Mouse (Mus musculus): ENCODE data around the gene Kcnc4. TPM values are rescaled to one million over a fixed set of nuclear protein-coding genes. Genes with fewer than 3 reads are reported as not detected.

Kcnc4 gene
- polyA plus RNA-seq, 1 experiment from 2014 or later: not detected

DNA sequence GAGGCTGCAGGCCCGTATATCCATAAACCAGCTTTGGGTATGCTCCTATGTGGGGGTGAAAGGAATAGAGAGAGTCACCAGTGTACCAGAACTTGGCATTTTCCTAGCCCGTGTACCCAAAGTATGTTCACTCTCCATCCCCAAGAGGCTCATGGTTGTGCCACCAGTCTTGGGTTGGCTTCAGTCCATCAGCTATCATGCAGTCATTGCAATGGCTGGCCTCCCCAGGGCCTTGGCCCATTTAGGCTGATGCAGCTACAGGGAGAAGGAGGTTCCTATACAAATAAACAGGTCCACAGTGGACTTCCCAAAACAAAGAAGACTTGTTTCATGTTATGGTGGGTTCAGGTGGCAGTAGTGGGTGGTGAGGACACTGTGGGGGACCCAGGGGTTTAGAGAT lies 21.7 kb downstream of the Kcnc4 start:
- no peak overlapping the region for H3K4me3 ChIP-seq (ENCODE audit: inconsistent target)
- 83% methylated on average over 2 of the region's 2 CpGs for WGBS (ENCODE audit: missing documents)
- no peak overlapping the region for H3K27ac ChIP-seq
- no peaks in the 10 kb centered on the region for H3K36me3 ChIP-seq (ENCODE audit: inconsistent target)
- H3K79me2 ChIP-seq (ENCODE audit: inconsistent target): no peaks in the 10 kb centered on the region

DNA sequence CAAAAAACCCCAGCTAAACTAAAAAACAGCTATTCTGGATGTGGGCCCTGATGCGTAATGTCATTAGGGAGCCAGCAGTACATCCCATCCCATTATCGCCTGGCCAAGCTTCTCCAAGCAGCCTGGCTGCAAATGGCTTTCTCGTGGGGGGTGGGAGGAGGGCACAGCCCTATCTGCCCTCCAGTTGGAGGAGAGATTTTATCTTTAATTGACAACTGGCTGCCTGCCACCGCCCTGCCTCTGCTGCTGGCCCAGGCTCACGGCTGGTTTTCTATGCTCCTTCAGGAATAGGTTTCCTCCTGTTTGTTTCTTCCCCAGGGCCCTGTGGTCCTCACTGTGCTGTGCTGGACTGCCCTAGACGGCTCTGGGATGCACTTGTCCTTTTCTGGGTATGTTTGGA lies 22.9 kb downstream of the Kcnc4 start:
- 75% methylated on average over 6 of the region's 6 CpGs for WGBS (ENCODE audit: missing documents)
- no peaks in the 10 kb centered on the region for H3K36me3 ChIP-seq (ENCODE audit: inconsistent target)
- H3K27ac ChIP-seq: no peak overlapping the region
- no peak overlapping the region for H3K4me3 ChIP-seq (ENCODE audit: inconsistent target)
- no peaks in the 10 kb centered on the region for H3K79me2 ChIP-seq (ENCODE audit: inconsistent target)

DNA sequence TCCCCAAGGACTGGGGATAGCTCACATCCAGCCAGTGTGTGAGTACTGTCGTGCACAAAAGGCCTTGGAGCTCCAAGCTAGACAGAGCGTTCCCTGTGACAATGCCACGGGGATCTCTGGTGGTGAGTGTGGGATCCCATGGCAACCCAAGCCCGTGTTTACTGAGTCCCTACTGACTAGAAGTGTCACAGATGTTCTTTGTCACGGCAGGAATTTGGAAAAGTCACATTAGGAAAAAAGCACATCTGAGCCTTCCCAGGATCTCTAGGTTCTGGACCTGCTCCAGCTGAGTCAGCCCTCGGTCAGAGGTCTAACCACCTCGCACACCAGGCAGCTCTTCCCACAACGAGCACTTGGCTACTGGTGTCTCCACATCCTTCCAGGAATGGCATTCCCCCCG lies 25.7 kb downstream of the Kcnc4 start:
- WGBS (ENCODE audit: missing documents): 83% methylated on average over 9 of the region's 9 CpGs
- no peaks in the 10 kb centered on the region for H3K79me2 ChIP-seq (ENCODE audit: inconsistent target)

GRCm38 (mm10) chr3:107431268-107431667 lies 28.1 kb downstream of the Kcnc4 start:
- Histone ChIP-seq H3K79me2 (ENCODE audit: inconsistent target) (no peaks in the 10 kb centered on the region), H3K27ac (no peak overlapping the region), H3K36me3 (ENCODE audit: inconsistent target) (no peaks in the 10 kb centered on the region), H3K4me3 (ENCODE audit: inconsistent target) (no peak overlapping the region)
- 25% methylated on average over 1 of the region's 1 CpGs for WGBS (ENCODE audit: missing documents)

More for the DNA sequence above, 25.7 kb downstream of the Kcnc4 start:
- Histone ChIP-seq H3K36me3 (ENCODE audit: inconsistent target) (no peaks in the 10 kb centered on the region), H3K27ac (no peak overlapping the region), H3K4me3 (ENCODE audit: inconsistent target) (no peak overlapping the region)

DNA sequence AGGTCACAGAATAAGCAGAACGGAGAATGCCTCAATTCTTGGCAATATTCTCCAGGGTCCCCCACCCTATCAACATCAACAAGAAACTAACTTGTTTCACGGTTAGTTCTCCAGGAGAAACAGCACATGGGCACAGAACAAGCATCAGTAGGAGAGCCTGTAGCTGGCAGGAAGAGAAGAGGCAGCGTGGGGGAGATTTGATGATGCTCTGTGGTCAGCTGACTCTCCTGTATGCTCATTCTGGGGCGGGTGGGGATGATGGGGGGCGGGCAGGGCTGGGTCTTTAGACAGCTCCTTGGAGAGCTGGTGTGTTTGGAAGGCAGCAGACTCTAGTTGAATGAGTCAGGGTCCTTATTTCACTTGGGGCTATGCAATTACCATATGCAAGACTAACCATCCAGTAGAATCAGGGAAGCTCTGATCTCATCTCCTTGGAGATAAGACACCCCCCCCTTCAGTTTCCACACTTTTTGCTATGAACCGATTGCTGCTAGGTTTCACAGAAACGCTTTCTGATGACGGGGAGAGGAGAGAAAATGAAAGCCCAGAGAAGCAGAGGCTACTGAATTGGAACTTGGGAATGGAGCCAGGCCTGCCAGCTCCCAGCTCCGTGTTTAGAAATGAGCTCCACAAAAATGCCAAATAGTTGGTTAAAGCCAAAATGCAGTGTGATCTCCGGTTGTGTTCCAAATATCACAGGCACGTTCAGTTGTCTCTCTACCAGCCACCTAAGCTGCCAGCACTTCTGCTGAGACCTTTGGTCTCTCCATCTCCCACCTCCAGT lies 34.9 kb downstream of the Kcnc4 start:
- 76% methylated on average over 11 of the region's 11 CpGs for WGBS (ENCODE audit: missing documents)
- no peaks in the 10 kb centered on the region for H3K79me2 ChIP-seq (ENCODE audit: inconsistent target)
- no peak overlapping the region for H3K27ac ChIP-seq
- H3K4me3 ChIP-seq (ENCODE audit: inconsistent target): no peak overlapping the region
- H3K36me3 ChIP-seq (ENCODE audit: inconsistent target): no peaks in the 10 kb centered on the region

DNA sequence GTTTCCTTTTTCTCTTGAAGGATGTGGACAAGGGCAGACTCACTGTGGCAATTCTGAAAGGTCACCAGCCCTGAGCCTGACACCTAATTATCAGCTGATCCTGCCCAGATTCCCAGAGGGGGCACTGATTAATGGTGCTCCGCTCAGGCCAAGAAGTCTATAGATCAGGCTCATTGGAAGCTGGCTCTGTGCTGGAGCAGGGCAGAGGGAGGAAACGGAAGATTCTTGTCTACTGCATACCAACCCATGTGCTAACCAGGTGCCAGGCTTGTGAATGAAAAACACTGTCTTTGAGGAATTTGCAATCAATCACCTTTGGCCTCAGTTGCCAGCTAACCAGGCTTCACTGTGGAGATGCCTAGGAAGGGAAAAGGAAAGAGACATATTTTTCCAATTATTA lies 39.2 kb downstream of the Kcnc4 start:
- Histone ChIP-seq H3K79me2 (ENCODE audit: inconsistent target) (no peaks in the 10 kb centered on the region), H3K4me3 (ENCODE audit: inconsistent target) (no peak overlapping the region), H3K36me3 (ENCODE audit: inconsistent target) (no peaks in the 10 kb centered on the region), H3K27ac (no peak overlapping the region)
- 86% methylated on average over 2 of the region's 2 CpGs for WGBS (ENCODE audit: missing documents)

DNA sequence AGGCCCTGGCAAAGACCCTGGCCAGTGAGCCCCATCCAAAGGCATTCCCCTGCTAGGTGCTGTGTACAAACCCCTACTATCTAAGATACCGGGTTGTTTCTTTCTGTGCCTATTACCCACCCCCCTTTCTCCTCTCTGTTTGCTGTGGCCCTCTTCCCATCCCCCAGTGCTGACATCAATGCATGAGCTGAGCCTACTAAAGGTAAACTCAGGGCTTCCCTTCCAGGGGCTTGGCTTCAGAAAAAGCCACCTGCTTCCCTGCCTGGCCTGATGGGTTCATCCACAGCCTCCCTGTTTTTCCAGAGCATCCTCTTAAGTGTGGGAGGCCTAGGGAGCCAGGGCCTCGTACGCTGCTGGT lies 42.1 kb downstream of the Kcnc4 start:
- no peaks in the 10 kb centered on the region for H3K36me3 ChIP-seq (ENCODE audit: inconsistent target)
- H3K4me3 ChIP-seq (ENCODE audit: inconsistent target): no peak overlapping the region
- no peaks in the 10 kb centered on the region for H3K79me2 ChIP-seq (ENCODE audit: inconsistent target)
- 77% methylated on average over 3 of the region's 3 CpGs for WGBS (ENCODE audit: missing documents)
- no peak overlapping the region for H3K27ac ChIP-seq

- Histone ChIP-seq H3K4me3 (ENCODE audit: inconsistent target) (no peak overlapping the region), H3K36me3 (ENCODE audit: inconsistent target) (no peaks in the 10 kb centered on the region), H3K79me2 (ENCODE audit: inconsistent target) (no peaks in the 10 kb centered on the region), H3K27ac (no peak overlapping the region)
- WGBS (ENCODE audit: missing documents): 90% methylated on average over 9 of the region's 9 CpGs
Measured at GRCm38 (mm10) chr3:107416541-107417286, 42.6 kb downstream of the Kcnc4 start.

DNA sequence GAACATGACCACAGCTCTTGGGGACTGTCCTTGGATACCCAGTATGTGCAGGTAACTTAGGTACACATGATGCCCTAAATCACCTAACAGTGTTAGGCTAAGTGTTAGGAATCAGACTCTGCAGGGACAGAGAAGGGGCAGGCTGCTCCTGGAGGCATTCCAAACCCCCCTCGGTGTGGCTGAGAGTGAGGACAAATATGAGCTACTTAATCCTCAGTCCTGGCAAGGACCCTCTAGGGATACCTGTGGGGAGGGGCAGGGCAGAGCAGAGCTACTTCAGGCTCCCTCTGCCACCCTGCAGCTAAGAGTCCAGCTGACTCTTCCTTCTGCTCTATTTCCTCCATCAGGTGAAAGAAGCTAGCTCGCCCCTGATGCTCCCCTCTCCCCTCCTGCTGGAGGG lies 46.3 kb downstream of the Kcnc4 start:
- no peaks in the 10 kb centered on the region for H3K79me2 ChIP-seq (ENCODE audit: inconsistent target)
- WGBS (ENCODE audit: missing documents): 41% methylated on average over 2 of the region's 2 CpGs
- H3K27ac ChIP-seq: no peak overlapping the region
- H3K36me3 ChIP-seq (ENCODE audit: inconsistent target): no peaks in the 10 kb centered on the region
- no peak overlapping the region for H3K4me3 ChIP-seq (ENCODE audit: inconsistent target)

DNA sequence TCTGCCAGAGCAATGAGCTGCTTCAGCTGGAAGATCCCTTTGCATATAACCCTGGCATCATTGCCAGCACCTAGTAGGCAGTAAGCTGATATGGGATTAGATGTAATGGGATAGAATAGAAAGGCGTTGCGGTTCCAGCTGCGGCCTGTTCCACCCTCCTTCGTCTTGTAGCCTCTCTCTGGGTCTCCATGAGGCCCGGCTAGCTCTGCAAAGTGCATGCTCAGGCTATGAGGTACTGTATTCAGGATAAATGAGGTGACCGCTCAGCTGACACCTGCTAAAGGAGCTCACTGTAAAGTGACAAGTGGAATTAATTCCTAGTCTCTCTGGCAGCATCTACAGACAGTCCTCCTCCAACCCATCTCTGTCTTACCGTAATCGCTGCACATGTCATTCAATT lies 46.8 kb downstream of the Kcnc4 start:
- Histone ChIP-seq H3K36me3 (ENCODE audit: inconsistent target) (no peaks in the 10 kb centered on the region), H3K79me2 (ENCODE audit: inconsistent target) (no peaks in the 10 kb centered on the region), H3K27ac (no peak overlapping the region), H3K4me3 (ENCODE audit: inconsistent target) (no peak overlapping the region)
- 90% methylated on average over 8 of the region's 8 CpGs for WGBS (ENCODE audit: missing documents)

- Histone ChIP-seq H3K4me3 (ENCODE audit: inconsistent target) (no peak overlapping the region), H3K27ac (no peak overlapping the region)
- 71% methylated on average over 4 of the region's 4 CpGs for WGBS (ENCODE audit: missing documents)
Measured at GRCm38 (mm10) chr3:107411669-107412068, 47.7 kb downstream of the Kcnc4 start.

GRCm38 (mm10) chr3:107401401-107401800 lies 58.0 kb downstream of the Kcnc4 start:
- 96% methylated on average over 7 of the region's 7 CpGs for WGBS (ENCODE audit: missing documents)
- Histone ChIP-seq H3K27ac (no peak overlapping the region), H3K4me3 (ENCODE audit: inconsistent target) (no peak overlapping the region), H3K36me3 (ENCODE audit: inconsistent target) (no peaks in the 10 kb centered on the region), H3K79me2 (ENCODE audit: inconsistent target) (no peaks in the 10 kb centered on the region)

More at GRCm38 (mm10) chr3:107411669-107412068, 47.7 kb downstream of the Kcnc4 start:
- Histone ChIP-seq H3K36me3 (ENCODE audit: inconsistent target) (no peaks in the 10 kb centered on the region), H3K79me2 (ENCODE audit: inconsistent target) (no peaks in the 10 kb centered on the region)

DNA sequence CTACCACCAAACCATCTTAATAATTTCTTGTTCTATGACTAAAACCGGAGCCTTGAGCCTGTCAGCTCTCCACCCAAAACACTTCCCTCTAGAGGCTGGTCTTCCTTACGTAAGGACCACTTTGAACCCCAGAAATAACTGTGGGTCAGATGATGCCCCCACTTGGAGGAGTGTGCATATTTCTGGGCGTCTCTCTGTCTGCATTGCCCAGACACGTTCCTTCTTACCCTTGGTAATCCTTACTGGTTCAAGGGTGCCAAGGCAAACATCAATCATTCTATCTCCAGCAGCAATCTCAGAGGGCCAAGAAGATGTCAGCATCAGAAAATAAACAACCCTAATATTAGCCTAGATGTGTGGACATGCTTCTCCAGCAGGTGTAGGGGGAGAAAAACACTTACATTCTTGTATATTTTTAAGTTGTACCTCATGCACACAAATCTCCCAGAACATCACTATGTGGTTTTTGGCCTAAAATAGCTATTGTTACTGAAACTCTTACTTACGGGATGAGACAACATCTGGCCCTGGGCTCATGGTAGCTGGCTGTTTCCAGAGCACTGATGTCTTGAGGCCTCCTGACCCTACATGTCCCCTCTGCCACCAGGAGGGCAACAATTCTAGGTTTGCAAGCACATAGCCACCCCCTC lies 59.2 kb downstream of the Kcnc4 start:
- no peak overlapping the region for H3K4me3 ChIP-seq (ENCODE audit: inconsistent target)
- no peak overlapping the region for H3K27ac ChIP-seq
- H3K79me2 ChIP-seq (ENCODE audit: inconsistent target): no peaks in the 10 kb centered on the region
- H3K36me3 ChIP-seq (ENCODE audit: inconsistent target): no peaks in the 10 kb centered on the region
- 82% methylated on average over 5 of the region's 5 CpGs for WGBS (ENCODE audit: missing documents)

GRCm38 (mm10) chr3:107391198-107391597 lies 68.2 kb downstream of the Kcnc4 start:
- 61% methylated on average over 4 of the region's 4 CpGs for WGBS (ENCODE audit: missing documents)
- Histone ChIP-seq H3K36me3 (ENCODE audit: inconsistent target) (no peaks in the 10 kb centered on the region), H3K79me2 (ENCODE audit: inconsistent target) (no peaks in the 10 kb centered on the region), H3K27ac (no peak overlapping the region), H3K4me3 (ENCODE audit: inconsistent target) (no peak overlapping the region)
